Mouse (Mus musculus) frontal cortex, adult (tissue): Measurements from ENCODE around the gene St5.

Experiments used
- ATAC-seq: cut with Nextera tagmentation; 2 replicates; pipeline ENCODE4 v1.9.2; 2017; ENCODE audit warnings: mild to moderate bottlenecking, moderate library complexity, mixed read lengths; ENCODE audit not compliant: low TSS enrichment

Gene St5

DNA sequence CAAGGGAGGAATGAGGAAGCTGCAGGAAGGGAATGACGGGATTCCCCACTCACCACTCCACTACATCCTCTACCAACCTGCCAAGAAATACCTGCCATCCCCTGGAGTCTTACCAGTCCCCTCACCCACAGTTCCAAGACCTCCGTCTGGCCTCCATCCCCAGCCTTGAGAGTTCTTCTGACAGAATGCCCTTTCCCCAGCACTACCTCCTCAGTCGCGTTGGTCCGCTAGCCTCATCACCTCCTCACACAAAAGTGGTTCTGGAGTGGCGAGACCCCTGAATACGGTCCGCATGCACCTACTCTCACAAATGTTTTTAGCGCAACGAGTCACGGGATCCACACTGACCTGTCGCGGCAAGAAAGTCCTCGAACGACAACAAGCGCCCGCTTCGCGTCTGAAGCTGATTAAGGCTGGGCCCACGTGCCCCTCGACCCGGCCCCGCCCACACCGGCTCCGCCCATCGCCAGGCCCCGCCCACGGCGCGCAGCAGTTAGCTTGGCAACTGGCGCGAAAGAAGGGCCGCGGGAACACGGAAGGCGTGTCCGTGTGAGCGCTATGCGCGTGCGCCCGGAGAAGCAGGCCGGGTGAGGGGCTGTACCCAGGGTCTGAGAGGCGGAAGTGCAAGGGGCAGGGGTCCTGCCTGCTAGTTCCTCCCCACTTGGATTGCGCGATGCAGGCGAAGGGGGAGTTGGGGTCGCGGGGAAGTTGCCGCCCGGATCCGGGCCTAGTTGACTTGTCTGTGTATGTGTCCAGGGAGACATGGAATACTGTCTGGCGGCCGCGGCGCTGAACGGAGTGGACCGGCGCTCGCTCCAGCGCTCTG lies at the start of gene St5, which contains the start of gene Akip1:
Gene St5, minus strand, starts transcription at position 416 of the 826 bp plus-strand sequence.
Gene Akip1, plus strand, starts transcription at position 501 of the 826 bp plus-strand sequence.
- peak; percentile 87 for ATAC-seq

DNA sequence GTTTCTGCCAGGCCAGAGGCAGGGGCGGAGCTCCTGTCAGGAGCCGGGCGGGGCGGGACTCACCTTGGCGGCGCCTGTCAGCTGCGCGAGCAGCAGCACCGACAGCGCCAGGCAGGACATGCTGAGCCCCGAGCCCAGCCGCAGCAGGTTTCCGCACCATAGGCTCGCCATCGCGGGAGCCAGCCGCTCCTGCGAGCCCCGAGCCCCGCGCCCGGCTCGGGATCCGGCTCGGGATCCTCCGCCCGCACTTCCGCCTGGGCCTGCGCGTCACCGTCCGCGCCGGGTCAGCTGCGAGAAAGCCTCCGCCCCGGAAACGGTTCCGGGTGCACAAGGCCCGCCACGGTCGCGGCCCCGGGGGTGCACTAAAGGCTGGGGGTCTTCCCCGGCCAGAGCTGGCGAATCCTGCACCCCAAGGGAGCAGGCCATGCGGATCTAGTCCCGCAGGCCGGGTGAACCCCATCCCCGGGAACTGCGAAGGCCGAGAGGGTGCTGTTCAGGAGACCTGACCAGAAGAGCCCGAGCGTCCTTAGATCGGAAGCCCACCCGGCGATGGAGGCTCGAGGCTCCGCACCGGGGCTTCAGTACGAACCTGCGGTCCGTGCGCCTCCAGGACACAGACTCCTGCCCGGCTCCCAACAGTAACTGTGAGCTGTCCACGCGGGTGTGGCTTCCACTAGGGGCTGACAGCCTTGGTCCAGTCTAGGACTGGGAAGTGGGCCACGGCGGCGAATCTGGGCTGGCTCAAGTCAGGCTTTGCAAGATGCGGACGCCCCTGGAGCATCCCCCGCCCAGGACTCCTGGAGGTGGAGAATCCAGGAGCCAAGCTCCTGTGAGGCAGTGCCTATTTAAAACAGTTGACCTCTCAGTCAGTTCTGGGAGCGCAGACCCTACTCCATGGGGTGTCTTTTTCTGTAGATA lies 48.9 kb upstream of the St5 start, which contains the start of gene Tmem9b:
Gene Tmem9b, minus strand, starts transcription at position 868 of the 918 bp plus-strand sequence.
- ATAC-seq: peak; percentile 96

DNA sequence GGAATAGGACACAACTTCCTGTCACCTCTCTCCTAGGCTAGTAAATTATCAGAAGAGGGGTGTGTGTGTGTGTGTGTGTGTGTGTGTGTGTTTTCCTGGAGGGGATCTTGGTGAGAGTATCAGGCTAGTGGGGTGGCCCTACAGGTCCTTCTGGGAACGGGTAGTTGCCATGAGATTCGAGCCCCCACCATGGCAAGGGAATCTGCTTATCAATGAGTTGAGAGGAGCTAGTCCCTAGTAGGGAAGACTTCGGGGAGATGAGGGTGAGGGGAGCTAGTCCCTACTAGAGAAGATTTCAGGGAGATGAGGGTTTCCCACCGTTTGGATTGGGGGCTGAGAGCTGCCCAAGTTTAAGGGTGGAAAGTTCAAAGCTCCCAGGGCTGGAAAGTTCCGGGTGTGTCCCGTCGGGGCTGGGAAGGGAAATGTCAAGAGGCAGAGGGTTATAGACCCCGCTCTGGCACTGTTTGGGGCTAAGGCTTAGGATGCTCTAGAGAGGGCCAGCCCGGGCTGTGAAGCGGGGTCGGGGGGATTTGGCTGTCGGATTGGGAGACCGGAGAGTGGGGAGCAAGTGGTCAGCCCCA lies 48.1 kb upstream of the St5 start:
- ATAC-seq: peak; percentile 28; the same call in 1 of the 2 replicates

DNA sequence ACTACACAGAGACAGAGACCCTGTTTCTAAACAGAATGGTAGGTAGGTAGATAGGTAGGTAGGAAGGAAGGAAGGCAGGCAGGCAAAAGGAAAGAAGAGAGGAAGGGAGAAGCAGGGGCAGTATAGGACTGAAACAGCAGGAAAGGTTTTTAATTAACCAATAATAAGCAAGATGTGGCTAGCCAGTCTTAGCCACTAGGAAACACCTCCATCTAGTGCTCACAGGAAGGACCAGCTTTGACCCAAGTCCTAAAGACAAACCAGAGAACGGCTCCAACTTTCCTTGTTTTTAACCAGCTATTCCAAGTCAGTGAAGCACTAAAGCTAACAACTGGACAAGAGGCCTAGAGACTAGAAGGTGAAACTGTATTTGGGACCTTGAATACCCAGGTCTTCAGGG lies 44.3 kb upstream of the St5 start:
- no peak for ATAC-seq

DNA sequence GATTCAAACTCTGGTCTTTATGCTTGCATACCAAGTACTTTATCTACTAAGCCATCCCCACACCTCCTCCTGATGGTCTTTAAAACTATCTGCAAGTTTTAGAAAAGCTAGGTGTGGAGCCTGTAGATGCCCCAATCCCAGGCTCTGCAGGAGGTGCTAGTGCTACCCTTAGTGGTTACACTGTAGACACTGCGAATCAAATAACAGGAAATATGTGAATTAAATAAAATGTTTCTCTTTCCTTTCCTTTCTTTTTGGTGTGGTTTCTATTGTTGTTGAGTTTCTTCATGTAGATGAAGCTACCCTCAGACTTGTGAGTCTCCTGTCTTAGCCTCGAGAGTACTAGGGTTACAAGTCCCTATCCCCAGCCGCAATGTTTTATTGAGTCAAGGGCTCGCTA lies 38.3 kb upstream of the St5 start:
- no peak for ATAC-seq

DNA sequence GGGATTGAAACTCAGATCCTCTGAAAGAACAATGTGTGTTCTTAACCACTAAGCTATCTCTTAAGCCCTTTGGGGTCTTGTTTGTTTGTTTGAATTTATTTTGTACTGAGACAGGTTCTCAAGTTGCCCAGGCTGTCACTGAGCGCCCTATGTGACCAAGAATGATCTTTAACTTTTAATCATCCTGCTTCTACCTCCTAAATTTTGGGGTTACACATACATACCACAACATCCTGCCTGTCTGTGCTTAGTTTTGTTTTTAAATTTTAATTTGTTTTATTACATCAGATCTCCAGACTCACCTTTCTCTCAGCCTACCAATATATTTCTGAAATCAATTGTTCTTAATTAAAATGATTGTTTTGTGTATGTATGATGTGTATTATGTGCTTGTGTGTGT lies 37.7 kb upstream of the St5 start:
- no peak for ATAC-seq

DNA sequence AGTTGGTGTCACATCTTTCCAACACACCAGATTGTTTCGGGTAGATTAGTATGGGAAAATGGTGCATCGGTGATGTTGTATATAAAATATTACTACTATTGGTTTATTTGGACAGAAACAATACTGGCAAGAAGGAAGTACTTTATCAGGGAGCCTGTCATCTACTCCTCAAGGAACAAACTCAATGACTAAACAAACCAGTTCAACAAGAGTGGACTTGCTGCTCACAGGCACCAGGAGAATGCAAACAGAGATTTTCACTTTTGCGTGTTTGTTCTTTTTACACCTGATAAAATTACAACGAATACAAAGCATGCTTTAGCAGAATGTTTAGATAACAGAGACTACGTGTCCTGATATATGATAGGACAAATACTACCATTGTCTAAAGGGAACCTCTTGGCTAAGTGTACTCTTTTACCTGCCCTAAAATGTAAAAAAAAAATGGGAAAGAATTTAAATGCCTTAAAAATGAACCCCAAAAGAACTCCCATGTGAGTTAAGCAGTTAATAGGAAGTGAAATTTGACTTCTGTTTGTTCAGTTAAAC lies 36.5 kb upstream of the St5 start:
- no peak for ATAC-seq

DNA sequence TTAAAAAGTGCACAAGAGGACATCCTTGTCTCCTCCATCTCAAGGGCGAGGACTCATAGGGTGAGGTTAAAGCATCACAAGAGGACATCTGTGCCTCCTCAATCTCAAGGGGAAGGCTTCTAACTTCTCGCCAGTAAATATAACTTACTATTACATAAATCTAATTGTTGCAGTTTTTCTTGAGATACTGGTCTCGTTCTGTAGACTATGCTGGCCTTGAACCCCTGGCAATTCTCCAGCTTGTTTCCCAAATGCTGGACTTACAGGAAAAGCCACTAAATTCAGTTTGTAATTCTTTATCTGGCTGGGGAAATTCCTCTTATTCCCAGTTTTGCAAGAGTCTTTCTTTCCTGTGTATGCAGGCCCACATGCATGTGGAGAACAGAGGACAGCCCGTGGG lies 31.4 kb upstream of the St5 start:
- no peak for ATAC-seq

DNA sequence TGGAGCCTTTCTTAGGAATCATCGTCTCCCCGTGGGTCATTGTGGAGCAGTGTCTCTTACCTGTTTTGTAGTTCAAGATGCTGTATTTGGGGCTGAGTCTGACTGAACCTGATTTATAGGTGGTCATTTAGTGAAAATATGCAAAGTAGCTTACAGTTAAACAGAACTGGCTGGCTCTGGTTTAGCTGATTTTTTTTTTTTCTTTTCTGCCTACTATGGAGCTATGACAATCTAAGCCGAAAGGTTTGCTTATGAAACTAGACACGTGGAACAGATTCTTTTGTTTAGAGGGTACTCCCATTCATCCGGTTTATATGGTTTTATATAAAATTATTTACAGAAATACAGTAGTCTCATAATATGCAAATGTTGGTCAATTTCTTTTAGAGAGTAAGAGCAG lies 28.2 kb upstream of the St5 start, which contains the start of gene Ascl3:
Gene Ascl3, minus strand, starts transcription at position 101 of the 400 bp plus-strand sequence.
- ATAC-seq: no peak

DNA sequence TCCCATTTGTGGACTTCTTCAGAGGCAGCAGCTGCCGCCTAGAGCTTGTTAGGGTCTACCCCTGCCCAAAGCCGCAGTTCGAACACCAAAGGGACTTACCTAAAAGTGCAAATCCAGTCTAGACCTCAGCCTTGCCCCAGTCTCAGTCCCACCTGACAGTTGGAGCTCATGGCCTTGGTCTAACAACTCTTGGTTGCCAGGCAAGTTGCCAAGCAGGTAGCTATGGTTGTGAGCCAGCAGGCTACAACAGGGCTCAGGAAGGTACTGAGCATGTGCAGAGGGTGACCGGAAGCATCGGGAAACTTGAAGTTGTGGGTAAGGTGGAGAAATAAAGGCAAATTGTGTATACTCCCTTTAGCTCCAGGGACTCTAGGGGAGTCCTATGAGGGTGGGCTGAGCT lies 20.3 kb upstream of the St5 start, which contains the start of gene BC051019:
Gene BC051019, minus strand, starts transcription at position 154 of the 400 bp plus-strand sequence.
- ATAC-seq: no peak

DNA sequence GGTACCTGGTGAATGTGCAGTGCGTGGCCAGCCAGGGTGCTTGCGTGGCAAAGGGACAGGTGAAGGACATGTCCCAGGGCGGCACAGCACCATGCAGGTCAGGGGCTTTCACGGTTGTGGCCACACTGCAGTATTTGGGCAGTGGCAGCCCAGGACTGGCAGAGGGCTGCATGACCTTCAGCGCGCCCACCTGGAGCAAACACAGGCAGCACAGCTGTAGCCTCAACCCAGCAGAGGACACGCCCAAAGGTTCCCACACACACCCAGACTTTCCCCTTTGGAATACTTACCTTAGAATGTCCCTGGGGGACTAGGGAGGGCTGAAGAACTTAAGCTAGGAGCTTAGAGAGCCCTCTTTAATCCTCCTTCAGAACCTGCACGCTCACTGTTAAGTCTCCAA lies 19.7 kb upstream of the St5 start:
- ATAC-seq: no peak

DNA sequence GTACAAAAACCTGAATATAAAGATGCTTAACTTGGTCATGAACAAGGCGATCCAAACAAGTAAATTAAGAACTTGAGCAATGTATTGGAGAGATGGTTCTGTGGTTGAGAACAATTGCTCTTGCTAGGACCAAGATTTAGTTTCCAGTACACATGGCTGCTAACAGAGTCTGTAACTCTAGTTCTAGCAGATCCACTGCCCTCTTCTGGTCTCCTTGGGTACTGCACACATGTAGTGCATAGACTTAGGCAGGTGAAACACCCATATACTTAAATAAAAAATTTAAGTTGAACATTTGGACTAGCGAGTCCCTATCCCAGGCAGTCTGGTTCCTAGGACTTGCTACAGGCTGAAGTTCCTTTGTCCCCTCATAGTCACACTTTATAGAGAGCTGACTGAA lies 19.2 kb upstream of the St5 start:
- no peak for ATAC-seq

DNA sequence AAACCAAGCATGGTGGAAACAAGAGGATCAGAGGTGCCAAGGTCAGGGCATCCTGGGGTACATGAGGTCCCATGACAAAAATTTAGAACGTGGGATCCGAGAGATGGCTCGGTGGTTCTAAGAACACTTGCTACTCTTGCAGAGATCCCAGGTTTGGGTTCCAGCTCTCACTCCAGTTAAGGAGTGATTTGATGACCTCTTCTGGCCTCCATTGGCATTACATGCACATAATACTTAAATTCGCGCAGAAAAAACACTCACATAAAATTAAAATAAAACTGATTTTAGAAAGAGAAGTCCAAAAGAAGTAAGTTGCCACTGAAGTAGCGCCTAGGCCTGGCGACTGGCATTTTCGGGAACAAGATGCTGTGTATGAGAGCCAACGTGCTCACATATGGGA lies 15.9 kb upstream of the St5 start:
- 0 out of 2 replicates have a peak, but pooled peaks have one; percentile 50 for ATAC-seq

DNA sequence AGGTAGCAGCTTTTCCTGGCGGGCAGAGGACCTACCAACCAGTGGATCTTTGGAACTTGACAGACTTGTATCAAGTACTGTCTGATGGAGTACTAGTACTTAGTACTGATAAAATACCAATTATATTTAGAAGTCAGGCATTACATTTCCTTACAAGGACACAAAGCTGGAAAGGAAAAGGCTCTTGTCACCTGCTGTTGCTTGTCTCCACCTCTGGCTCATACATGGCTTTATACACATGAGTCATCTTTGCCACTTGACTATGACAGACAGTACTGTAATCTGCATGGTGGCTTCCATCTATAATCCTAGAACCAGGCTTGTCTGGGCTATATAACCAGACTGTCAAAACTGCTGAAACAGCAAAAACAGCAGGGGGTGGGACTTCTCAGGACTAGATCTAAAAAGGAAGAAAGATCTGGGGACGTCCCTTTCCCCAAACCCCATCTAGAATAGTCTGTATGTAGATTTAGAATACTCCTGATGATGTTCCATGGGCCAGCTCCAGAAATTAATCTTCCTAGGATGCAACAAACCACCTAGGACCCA lies 10.1 kb upstream of the St5 start:
- ATAC-seq: no peak

DNA sequence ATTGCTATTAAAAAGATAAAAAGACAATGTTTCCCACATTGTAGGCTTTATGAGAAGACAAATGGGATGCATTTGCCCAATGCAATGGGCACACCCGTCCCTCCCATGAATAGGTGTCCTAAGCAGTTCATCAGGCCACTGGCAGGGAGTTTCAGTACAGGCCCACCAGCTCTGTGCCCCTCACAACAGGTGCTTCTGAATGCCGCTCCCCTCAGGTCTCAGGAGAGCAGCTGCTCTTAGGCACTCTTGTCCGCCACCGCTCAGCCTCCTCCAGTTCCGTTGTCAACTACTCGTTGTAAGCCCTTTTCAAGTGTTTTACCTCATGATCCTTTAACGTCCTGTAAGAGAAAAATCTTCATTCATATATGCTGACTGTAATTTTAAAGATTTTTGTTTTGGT lies 8.8 kb upstream of the St5 start:
- ATAC-seq: no peak

DNA sequence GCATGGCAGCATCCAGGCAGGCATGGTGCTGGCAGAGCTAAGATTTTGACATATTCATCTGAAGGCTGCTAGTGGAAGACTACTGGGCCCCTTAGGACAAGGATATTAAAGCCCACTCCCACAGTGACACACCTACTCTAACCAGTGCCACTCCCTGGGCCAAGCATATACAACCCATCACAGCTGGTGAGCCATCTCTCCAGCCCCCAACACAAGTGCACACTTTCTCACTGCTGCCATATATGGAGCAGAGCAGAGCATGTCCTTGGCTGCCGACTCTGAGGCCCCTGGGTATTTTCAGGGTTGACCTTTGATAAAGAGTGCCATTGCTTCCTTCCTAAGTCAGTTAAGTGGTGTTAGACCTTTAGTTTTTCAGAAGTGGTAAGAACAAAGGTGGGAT lies 6.7 kb upstream of the St5 start:
- no peak for ATAC-seq

DNA sequence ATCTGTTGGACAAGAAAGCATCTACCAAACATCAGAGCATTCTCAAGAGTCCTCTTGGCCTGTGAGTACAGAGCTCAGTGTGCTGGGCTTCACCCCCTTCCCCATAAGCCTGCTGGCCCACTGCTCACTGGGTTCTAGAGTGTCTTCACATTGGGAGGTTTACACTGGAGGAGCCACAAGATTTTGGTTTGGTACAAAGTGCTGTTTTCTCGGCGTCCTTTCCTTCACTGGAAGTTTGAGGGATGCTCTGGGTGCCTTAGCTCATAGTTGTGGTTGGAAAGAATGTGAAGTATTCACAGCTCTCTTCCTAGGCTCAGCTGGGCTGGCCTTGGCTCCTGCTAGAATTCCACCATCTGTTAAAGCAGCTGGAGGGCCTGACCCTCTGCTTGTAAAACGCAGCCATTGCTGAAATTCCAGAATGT lies 5.6 kb upstream of the St5 start:
- no peak for ATAC-seq

DNA sequence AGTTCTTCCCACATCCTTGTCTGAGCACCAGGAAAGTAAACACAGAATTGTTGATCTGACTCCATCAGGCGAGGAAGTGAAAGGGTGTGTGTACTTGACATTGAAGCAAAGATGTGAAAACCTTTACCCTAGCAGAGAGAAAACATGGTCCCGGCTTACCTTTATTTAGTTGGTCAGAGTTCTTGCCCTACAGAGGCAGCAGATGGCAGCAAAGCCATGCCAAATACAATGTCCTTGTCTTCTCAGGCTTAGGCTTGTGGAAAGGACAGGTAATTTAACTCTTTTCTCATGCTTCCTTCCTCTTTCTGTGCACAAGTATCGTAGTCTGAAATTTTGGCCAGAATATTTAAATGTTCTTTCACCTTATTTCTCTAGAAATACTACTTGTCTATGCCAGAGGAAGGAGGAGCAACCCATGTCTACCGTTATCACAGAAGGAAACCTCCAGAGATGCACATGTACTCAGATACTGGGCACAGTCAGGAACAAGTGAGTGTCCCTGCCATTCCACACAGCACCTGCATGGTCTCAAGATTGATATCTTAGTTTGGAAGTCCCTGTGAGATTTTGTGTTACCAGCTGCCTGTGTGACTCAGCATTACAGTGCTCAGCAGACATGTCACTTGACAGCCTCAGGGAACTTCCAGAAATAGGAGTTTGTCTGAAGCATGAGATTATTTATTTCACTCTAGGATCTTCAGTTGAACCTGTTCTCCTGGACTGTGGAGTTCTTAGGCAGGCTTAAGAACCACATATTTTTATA lies 3.8 kb upstream of the St5 start:
- peak; percentile 42 for ATAC-seq

DNA sequence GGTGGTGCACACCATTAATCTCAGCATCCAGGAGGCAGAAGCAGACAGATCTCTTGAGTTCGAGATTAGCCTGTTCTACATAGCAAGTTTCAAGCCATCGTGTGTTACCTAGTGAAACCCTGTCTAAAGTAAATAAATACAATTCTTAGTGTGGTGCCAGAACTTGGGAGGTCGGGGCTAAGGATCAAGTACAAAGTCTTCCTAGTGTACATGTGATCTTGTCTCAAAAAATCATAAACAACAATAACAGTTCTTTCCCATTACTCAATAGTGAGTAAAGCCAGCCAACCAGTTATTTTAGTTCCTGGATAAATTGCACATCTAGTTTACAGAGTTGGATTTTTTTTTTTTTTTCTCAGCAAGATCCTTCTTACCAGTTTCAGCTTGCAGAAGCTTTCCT lies 1.1 kb upstream of the St5 start:
- ATAC-seq: no peak

DNA sequence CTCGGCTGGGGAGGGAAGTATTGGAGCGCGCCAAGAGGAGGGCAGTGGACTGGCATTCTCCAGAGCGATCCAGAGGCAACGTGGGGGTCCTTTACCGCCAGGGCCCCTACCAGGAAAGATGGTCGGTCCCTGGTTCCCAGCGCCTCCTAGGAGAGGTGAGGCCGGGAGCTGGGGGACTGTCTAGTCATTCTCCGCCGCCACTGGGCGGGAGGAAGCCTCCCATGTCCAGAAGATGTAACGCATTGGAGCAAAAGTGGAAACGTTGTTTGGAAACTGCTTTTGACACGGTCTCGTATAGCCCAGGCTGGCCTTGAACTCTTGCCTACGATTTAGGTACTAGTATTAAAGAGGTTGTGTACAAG lies 592 bp upstream of the St5 start:
- ATAC-seq: 0 out of 2 replicates have a peak, but pooled peaks have one; percentile 22

DNA sequence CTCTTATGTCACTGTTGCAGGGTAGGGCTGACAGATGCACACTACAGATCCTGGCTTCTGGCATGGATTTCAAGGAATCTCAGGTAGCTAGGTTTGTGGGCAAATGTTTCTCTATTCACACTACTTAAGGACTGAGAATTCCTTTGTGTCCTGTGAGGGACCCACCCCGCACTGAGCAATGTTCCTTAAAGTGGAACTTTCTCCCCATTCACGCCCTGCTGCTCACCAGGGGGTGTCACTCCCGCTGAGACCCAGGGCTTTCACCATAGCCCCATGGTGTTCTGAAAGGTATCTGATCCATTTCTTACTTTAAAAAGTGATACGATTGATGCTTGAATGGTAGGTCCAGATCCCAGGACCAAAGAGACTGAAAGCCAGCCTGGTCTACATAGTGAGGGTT lies 684 bp downstream of the St5 start:
- no peak for ATAC-seq
